Mouse (Mus musculus): ENCODE measurements around the gene Clip2. TPM values are rescaled to one million over a fixed set of nuclear protein-coding genes. Genes with fewer than 3 reads are reported as not detected.
A peak's percentile ranks its signal among the peaks of the same experiment; 100 is the strongest.
"Not testable (repeated sequence)": the region's sequence is repeated elsewhere in the genome, so short reads cannot be mapped to it uniquely, and the experiment has no call there.

Clip2 gene
- polyA plus RNA-seq, 1 experiment from 2014 or later: 4.6 TPM

DNA sequence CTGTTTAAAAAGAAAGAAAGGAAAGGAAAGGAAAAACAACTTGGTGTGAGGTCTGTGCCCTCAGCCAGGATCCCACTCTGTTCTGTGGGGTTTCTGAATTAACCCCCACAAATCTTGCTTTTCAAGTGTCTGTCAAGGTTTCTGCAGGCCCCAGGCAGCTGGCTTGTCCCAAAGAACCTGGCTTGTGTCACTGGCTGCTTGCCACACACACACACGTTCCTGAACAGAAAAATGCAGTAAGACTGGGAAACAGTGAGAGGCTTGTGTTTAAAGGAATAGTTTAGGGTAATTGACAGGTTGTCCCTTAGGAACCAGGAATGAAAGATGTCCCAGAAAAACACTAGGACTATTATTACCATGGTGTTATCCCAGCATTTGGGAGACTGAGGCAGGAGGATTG is 98.7 kb downstream of the Clip2 start:
- Histone ChIP-seq H3K27me3 (no peaks in the 10 kb centered on the region), H3K27ac (0 out of 2 replicates have a peak overlapping the region, but pooled peaks have one; percentile 1), H3K4me1 (peaks cover 27% of the 10 kb centered on the region), H3K9me3 (no peaks in the 10 kb centered on the region), H3K4me3 (no peak overlapping the region), H3K36me3 (peaks cover 9% of the 10 kb centered on the region; the same call in 1 of the 2 replicates), H3K4me2 (no peak overlapping the region), H3K9ac (no peak overlapping the region)
- ATAC-seq (ENCODE audit: borderline replicate concordance, extremely low read depth, low FRiP score, low TSS enrichment): no peak
- 11% methylated on average over 1 of the region's 1 CpGs for WGBS

DNA sequence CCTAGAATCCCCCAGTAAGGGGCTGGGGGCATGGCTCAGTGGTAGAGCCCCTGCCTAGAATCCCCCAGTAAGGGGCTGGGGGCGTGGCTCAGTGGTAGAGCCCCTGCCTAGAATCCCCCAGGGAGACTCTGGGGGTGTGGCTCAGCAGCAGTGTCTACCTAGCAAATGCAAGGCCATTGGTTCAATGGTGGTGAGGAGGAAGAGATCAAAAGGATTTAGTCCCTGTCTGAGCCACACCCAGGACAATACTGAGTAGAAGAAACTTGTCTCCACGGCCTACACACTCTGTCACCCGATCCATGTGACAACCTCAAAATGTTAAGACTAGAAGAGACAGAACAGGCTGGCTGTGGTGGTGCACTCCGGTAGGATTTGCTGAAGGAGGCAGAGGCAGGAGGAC is 105.5 kb downstream of the Clip2 start:
- WGBS: 86% methylated on average over 4 of the region's 4 CpGs
- not testable (repeated sequence) for ATAC-seq (ENCODE audit: borderline replicate concordance, extremely low read depth, low FRiP score, low TSS enrichment); H3K27me3 ChIP-seq; H3K9me3 ChIP-seq; H3K4me3 ChIP-seq; H3K9ac ChIP-seq; H3K4me2 ChIP-seq; H3K27ac ChIP-seq; H3K36me3 ChIP-seq
- peaks cover 24% of the 10 kb centered on the region for H3K4me1 ChIP-seq

DNA sequence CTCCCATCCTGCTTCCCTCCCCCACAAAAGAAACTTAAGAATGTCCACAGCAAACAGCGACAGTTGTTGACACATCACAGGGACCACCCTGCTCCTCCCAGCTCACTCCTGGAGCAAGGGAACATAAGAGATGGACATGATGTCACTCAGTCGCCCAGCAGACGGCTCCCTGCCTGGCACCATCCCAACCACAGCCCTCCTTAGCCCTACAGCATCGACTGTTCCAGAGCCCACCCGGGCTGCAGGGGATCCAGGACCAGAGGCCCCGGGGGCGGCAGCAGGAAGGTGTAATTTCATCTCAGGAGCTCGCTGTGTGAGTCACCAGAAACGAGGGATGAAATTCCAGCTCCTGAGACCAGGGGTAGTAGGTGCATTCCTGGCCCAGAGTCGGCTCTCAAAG is 106.3 kb downstream of the Clip2 start:
- H3K36me3 ChIP-seq: no peaks in the 10 kb centered on the region
- H3K9me3 ChIP-seq: no peaks in the 10 kb centered on the region
- H3K27me3 ChIP-seq: no peaks in the 10 kb centered on the region
- 12% methylated on average over 10 of the region's 10 CpGs for WGBS
- H3K4me2 ChIP-seq: peak overlapping the region; percentile 28
- peak; percentile 62; the same call in 1 of the 2 replicates for ATAC-seq (ENCODE audit: borderline replicate concordance, extremely low read depth, low FRiP score, low TSS enrichment)
- H3K4me1 ChIP-seq: peaks cover 28% of the 10 kb centered on the region
- peak overlapping the region; percentile 88 for H3K27ac ChIP-seq
- no peak overlapping the region for H3K9ac ChIP-seq
- no peak overlapping the region for H3K4me3 ChIP-seq

DNA sequence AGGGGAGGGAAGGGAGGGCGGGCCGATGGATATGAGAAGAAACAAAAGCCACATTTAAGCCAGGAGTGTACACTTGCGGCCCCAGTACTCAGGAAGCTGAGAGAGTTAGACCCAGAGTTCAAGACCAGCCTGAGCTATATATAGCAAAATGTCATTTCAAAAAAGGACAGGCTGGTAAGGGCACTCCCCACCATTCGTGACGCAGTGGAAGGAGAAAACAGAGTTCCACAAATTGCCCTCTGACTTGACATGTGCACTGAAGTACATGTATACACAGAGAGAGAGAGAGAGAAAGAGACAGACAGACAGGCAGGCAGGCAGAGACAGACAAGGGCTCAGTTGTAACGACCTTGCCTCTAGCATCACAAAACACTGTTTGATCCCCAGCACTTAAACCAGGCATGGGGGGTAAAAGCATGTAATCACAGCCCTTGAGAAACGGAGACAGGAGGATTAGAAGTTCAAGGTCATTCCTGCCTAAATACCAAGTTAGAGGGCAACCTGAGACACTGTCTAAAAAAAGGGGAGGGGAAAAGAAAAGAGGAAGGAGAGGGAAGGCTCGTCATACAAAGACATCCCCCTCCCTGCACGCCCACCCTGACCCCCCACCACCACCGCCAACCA is 106.9 kb downstream of the Clip2 start:
- H3K27ac ChIP-seq: peak overlapping the region; percentile 88
- peaks cover 34% of the 10 kb centered on the region for H3K4me1 ChIP-seq
- peak overlapping the region; percentile 28; the same call in 1 of the 2 replicates for H3K4me2 ChIP-seq
- no peaks in the 10 kb centered on the region for H3K36me3 ChIP-seq
- no peak overlapping the region for H3K4me3 ChIP-seq
- no peak for ATAC-seq (ENCODE audit: borderline replicate concordance, extremely low read depth, low FRiP score, low TSS enrichment)
- no peaks in the 10 kb centered on the region for H3K9me3 ChIP-seq
- 22% methylated on average over 10 of the region's 10 CpGs for WGBS
- H3K27me3 ChIP-seq: no peaks in the 10 kb centered on the region
- no peak overlapping the region for H3K9ac ChIP-seq

DNA sequence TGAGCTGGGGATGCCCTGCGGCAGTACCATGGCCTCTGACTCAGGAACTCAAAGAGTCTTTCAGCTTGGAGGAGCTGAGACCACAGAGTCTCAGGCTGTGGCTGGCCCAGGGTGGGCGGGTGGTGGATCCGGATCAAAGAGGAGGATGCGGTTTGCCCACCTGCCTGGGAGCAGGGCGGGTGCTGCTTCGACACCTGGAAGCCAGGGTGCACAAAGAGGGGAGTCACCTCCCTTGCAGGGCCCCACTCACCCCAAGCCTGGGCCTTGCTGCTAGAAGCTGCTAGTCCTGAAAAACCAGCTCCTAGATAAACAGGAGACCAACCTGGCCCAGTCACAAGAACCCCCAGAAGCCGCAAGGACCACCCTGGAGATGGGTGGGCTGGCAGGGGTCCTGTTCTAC is 107.8 kb downstream of the Clip2 start:
- H3K9ac ChIP-seq: no peak overlapping the region

DNA sequence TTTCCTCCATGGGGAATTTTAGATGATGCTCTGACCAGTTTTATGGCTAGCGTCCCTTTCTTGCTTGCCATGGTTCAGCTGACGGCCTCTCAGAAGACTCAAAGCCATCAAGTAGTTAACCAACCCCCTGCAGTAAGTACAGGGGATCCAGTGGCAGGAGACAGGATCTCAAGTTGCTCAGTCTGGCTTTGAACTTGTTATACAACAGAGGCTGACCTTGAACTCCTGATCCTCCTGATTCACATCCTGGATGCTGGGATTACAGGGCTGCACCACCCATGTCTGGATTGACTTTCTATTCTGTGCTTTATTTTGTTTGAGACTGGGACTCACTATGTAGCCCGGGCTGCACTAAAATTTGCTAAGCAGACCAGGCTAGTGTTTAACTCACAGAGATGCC is 110.2 kb downstream of the Clip2 start:
- Histone ChIP-seq H3K27ac (no peak overlapping the region), H3K36me3 (no peaks in the 10 kb centered on the region), H3K27me3 (no peaks in the 10 kb centered on the region), H3K4me3 (no peak overlapping the region), H3K9me3 (no peaks in the 10 kb centered on the region), H3K9ac (no peak overlapping the region), H3K4me1 (peaks cover 59% of the 10 kb centered on the region), H3K4me2 (no peak overlapping the region)
- ATAC-seq (ENCODE audit: borderline replicate concordance, extremely low read depth, low FRiP score, low TSS enrichment): no peak
- 88% methylated on average over 3 of the region's 3 CpGs for WGBS

More for the DNA sequence above, 107.8 kb downstream of the Clip2 start:
- no peaks in the 10 kb centered on the region for H3K36me3 ChIP-seq
- no peaks in the 10 kb centered on the region for H3K27me3 ChIP-seq
- WGBS: 72% methylated on average over 7 of the region's 7 CpGs
- no peak overlapping the region for H3K4me2 ChIP-seq
- ATAC-seq (ENCODE audit: borderline replicate concordance, extremely low read depth, low FRiP score, low TSS enrichment): peak; percentile 58
- no peaks in the 10 kb centered on the region for H3K9me3 ChIP-seq
- H3K27ac ChIP-seq: peak overlapping the region; percentile 88
- H3K4me3 ChIP-seq: no peak overlapping the region
- H3K4me1 ChIP-seq: peaks cover 42% of the 10 kb centered on the region

DNA sequence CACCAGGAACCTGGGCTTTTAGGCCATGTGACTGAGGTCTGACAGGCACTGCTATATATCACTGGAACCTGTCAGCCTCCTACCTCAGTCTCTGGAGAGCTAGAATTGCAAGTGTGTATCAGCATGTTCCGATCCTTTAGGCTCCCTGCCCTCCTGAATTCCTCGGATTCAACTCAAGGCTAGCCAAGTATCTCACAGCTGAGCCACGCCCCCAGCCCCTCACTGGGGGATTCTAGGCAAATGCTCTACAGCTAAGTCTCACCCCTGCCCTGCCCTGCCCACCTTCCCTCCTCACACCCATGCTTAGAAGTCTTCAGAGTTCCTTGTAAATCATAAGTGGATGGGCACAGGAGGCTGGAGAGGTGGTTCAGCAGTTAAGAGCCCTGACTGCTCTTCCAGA is 111.1 kb downstream of the Clip2 start:
- H3K27ac ChIP-seq: no peak overlapping the region
- H3K9me3 ChIP-seq: no peaks in the 10 kb centered on the region

DNA sequence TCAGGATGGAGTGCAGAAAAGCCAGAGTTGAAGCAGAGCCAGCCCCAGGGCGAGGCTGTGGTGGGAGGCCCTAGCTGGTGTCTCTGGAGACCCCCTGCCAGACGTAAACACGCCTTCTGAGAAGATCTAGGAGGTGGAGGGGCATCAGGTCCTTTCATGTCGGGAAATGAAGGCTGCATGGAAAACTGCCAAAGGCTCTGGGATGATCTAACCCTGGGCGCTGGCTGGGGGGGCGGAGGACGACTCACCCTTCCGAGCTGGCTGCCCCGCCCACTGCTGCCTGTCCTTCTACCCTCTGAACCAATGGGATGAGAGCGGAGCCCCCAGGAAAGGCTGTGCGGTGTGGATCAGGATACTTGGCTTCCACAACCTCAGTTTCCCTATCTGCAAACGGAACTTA is 112.1 kb downstream of the Clip2 start:
- H3K9ac ChIP-seq: no peak overlapping the region
- H3K4me3 ChIP-seq: no peak overlapping the region
- no peaks in the 10 kb centered on the region for H3K9me3 ChIP-seq
- no peaks in the 10 kb centered on the region for H3K36me3 ChIP-seq
- peaks cover 60% of the 10 kb centered on the region for H3K4me1 ChIP-seq
- H3K27ac ChIP-seq: peak overlapping the region; percentile 38; the same call in 1 of the 2 replicates
- H3K27me3 ChIP-seq: no peaks in the 10 kb centered on the region
- 55% methylated on average over 12 of the region's 12 CpGs for WGBS
- H3K4me2 ChIP-seq: 0 out of 2 replicates have a peak overlapping the region, but pooled peaks have one; percentile 9
- ATAC-seq (ENCODE audit: borderline replicate concordance, extremely low read depth, low FRiP score, low TSS enrichment): peak; percentile 27; the same call in 1 of the 2 replicates

More for the DNA sequence above, 111.1 kb downstream of the Clip2 start:
- ATAC-seq (ENCODE audit: borderline replicate concordance, extremely low read depth, low FRiP score, low TSS enrichment): no peak
- Histone ChIP-seq H3K4me2 (no peak overlapping the region), H3K36me3 (no peaks in the 10 kb centered on the region), H3K4me1 (peaks cover 64% of the 10 kb centered on the region), H3K27me3 (no peaks in the 10 kb centered on the region), H3K4me3 (no peak overlapping the region), H3K9ac (no peak overlapping the region)
- 48% methylated on average over 3 of the region's 3 CpGs for WGBS

DNA sequence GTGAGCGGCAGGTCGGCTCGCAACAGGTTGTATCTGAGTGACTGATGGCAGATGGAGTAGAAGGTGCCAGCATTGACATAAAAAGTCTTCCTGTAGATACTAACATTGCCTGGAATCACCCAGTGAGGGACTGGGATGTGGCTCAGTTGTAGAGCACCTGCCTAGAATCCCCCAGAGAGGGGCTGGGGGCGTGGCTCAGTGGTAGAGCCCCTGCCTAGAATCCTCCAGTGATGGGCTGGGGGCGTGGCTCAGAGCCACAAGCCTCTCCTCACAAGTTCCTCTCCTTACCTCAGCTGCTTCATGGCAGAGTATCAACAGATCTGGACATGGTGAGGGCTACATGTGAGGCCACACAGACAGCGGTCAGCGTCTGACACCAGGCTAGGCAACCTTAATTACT is 112.8 kb downstream of the Clip2 start:
- Histone ChIP-seq H3K36me3 (no peaks in the 10 kb centered on the region), H3K9ac (no peak overlapping the region), H3K4me3 (no peak overlapping the region), H3K4me2 (no peak overlapping the region), H3K4me1 (peaks cover 53% of the 10 kb centered on the region), H3K9me3 (no peaks in the 10 kb centered on the region), H3K27ac (peak overlapping the region; percentile 38; the same call in 1 of the 2 replicates), H3K27me3 (no peaks in the 10 kb centered on the region)
- ATAC-seq (ENCODE audit: borderline replicate concordance, extremely low read depth, low FRiP score, low TSS enrichment): no peak
- WGBS: 91% methylated on average over 7 of the region's 7 CpGs

Small RNA genes within 50 kb of the gene (microRNA-seq; reads per million reads assigned to microRNA genes)
- gene Gm26340: not detected
- not detected for gene Mir7228

Other genes with a start within 250 kb of the Clip2 start
- gene Gtf2i, start 237.7 kb downstream of the Clip2 start, polyA plus RNA-seq (2015; fragmentation: Nextera tagmentation; extraction: Ambion mirVana): 160 and 168 TPM in 2 replicates
- 75.2 and 78.0 TPM in 2 replicates for gene Gtf2ird1, start 95.7 kb downstream of the Clip2 start, polyA plus RNA-seq (2015; fragmentation: Nextera tagmentation; extraction: Ambion mirVana)
- gene Syna, start 7.7 kb upstream of the Clip2 start, polyA plus RNA-seq (2015; fragmentation: Nextera tagmentation; extraction: Ambion mirVana): 0.19 and 0.33 TPM in 2 replicates
- 292 and 304 TPM in 2 replicates for gene Rfc2, start 28.9 kb upstream of the Clip2 start, polyA plus RNA-seq (2015; fragmentation: Nextera tagmentation; extraction: Ambion mirVana)
- 2.6 and 2.9 TPM in 2 replicates for gene Lat2, start 62.6 kb upstream of the Clip2 start, polyA plus RNA-seq (2015; fragmentation: Nextera tagmentation; extraction: Ambion mirVana)
- 506 and 532 TPM in 2 replicates for gene Eif4h, start 87.1 kb upstream of the Clip2 start, polyA plus RNA-seq (2015; fragmentation: Nextera tagmentation; extraction: Ambion mirVana)
- 7.1 and 8.2 TPM in 2 replicates for gene Limk1, start 136.2 kb upstream of the Clip2 start, polyA plus RNA-seq (2015; fragmentation: Nextera tagmentation; extraction: Ambion mirVana)
- gene Eln, start 194.9 kb upstream of the Clip2 start, polyA plus RNA-seq (2015; fragmentation: Nextera tagmentation; extraction: Ambion mirVana): 534 and 579 TPM in 2 replicates

Data from lung, embryonic 15.5 days (tissue).